Mouse (Mus musculus): ENCODE measurements at regions not wholly inside any gene's neighbourhood (a gene's known extent, or its start where the extent isn't known, plus 50 kb on each side); places are given as distances from the start of the nearest gene placed in this dataset.

GRCm38 (mm10) chr5:47436455-47436854 lies 546.5 kb upstream of the Slit2 start:
- no peak for TF ChIP-seq EP300 (IDR thresholded peaks at IDR 0.05; ENCODE audit: low read depth)
- no peak for TF ChIP-seq CTCF (IDR thresholded peaks at IDR 0.05; ENCODE audit: low read depth)
